Mouse (Mus musculus) ES-Bruce4 (cell line): ENCODE results near the gene Heatr6.

Experiments used
- CTCF ChIP-seq: IDR thresholded peaks from one replicate; pipeline ENCODE4 v1.8.1; 2011; ENCODE audit warnings: low read depth, low read length
- EP300 ChIP-seq: IDR thresholded peaks from 2 replicates; pipeline ENCODE4 v1.6.1; 2011; ENCODE audit warnings: low read depth, low read length; ENCODE audit not compliant: insufficient read depth
- POLR2A ChIP-seq: IDR thresholded peaks from one replicate; pipeline ENCODE4 v1.8.1; 2011; ENCODE audit warnings: low read length; ENCODE audit not compliant: insufficient read depth

DNA sequence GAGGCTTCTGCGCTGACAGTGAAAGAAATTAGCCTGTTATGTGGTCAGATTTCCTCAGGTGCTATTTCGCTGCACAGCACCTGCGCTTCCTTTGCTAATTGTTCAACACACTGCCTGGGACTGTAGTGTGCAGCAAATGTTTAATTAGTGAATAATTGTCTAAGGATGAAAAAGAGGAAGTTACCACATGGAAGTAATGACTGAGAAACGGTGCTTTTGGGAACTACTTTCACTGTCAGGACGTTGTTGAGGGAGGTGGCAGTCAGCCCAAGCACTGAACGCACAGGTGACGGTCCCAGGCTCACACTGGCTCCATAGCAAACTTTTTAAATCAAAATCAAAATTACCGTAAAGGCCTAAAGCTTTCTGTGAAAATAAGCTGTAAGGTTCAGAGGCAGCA, 23.3 kb downstream of the Heatr6 start:
- no peak for TF ChIP-seq EP300
- TF ChIP-seq POLR2A = no peak
- no peak for TF ChIP-seq CTCF
